Mouse (Mus musculus): Measurements from ENCODE around the gene Sbk1. TPM values are rescaled to one million over a fixed set of nuclear protein-coding genes. Genes with fewer than 3 reads are reported as not detected.
"Not testable (repeated sequence)": the region's sequence is repeated elsewhere in the genome, so short reads cannot be mapped to it uniquely, and the experiment has no call there.

Gene Sbk1
- total RNA-seq, 2 experiments from 2014 or later, result 396 to 420 TPM

GRCm38 (mm10) chr7:126261823-126262222 is 10.6 kb upstream of the Sbk1 start:
- no peak for DNase-seq
- intact Hi-C loops (cut with DNase I), result loop anchor here (5.0 kb wide), 2 partner anchors 35 to 115 kb away; partner anchors contain the start of gene Spns1

DNA sequence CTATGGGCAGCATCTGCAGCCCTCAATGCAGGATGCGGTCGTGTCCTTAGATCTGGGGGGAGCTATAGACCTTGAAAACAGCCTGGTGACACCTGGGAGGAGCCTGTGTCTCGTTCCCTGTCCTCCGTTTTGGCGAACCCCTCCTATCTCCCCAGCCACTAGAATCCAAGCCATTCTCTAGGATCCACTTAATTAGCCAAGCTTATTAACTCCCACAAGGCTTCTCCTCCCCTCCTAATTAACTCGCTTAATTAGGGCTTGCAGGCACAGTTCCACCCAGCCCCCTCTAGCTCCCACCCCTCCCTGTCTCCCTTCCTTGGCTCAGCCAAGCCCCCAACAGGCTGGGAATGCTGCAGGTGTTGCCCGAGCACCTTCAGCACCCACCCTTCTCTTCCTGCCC is 8.5 kb upstream of the Sbk1 start:
- intact Hi-C loops (cut with DNase I), result loop anchor here (5.0 kb wide), 2 partner anchors 33 to 113 kb away; partner anchors contain the start of gene Spns1
- no peak for DNase-seq

- peak; percentile 92 for DNase-seq
- intact Hi-C loops (cut with DNase I), result no loop called here
Measured at GRCm38 (mm10) chr7:126265949-126266348, 6.5 kb upstream of the Sbk1 start.

DNA sequence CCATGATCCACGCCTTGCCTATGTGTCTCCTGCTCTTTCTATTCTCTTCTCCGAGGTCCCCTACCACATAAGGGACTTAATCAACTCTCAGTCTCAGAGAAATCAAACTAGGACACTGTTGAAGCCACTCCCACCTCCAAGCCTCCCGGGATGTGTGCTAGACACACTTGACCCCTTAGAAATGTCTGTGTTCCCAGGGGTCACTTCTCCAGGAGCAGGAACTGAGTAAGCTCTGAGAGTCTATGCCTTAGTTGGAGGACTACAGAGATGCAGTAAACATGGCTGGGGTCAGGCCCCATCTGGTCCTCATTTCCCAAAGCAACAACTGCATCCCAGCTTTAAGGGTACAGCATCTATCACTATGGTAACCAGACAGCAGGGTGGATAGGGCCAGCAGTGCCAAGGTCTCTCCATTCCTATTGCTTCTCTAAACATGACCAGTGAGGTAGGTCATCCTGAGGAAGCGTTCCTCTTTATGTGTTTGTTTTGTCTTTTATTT is 6.0 kb upstream of the Sbk1 start:
- DNase-seq, result no peak
- intact Hi-C loops (cut with DNase I), result no loop called here

- DNase-seq, result no peak
- intact Hi-C loops (cut with DNase I), result no loop called here
Measured at GRCm38 (mm10) chr7:126267606-126268005, 4.8 kb upstream of the Sbk1 start.

DNA sequence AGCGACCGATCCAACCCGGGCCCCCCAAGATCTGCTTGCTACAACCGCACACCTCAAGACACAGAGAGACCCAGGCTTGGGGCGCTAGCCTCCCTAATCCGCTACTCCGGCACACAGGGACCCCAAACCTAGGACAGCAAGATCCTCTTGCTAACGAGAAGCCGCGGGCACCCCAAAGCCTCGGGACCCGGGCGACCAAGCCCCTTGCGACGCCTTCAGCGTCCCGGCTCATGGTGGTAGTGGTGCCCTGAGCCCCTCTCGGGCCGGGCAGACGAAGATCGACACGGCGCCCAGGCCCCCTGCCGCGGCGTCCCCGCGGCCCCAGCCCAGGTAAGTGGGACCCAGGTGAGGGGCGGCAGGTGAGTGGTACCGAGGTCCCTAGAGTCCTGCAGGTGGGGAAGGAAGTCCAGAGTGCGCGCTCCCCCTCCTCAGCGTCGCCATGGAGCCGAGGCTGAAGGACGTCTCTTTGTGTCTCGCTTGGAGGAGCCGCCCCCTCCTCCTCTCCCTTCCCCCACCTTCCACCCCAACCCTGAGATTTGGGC is 422 bp downstream of the Sbk1 start:
- intact Hi-C loops (cut with DNase I), result no loop called here
- peak; percentile 45 for DNase-seq

DNA sequence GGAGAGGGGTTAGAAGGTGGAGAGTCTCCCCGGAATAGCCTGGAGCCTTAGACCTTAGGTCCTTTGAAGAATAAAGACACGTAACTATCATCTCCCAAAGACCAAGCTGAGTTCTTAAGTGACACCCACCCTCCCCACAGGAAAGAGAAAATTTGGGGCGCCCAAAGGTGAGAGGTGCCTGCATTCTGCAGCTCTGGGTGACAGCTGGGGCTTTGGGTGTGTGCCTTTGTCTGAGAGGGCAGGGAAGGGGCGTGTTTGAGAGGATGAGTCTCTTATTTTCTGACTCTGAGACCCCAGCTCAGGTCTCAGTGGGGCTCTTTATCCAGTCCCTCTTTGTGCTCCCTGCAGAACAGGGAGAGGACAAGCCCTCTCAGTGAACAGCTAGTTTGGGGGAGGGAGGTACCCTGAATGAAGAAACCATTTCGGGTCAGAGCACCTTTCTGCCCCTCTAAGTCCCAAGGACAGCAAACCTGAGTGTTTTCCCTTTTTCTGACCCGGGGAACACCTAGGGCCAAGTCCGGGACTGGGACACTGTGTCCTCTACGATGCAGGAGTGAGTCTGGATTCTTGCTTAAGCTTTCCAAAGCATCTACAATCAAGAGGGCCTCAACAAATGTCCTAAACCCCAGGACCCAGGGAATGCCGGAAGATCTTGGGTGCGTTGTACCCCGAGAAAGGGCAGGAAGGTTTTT is 1.1 kb downstream of the Sbk1 start:
- intact Hi-C loops (cut with DNase I), result no loop called here
- DNase-seq, result no peak

GRCm38 (mm10) chr7:126274137-126274536 is 1.7 kb downstream of the Sbk1 start:
- no peak for DNase-seq
- intact Hi-C loops (cut with DNase I), result no loop called here

GRCm38 (mm10) chr7:126274626-126275025 is 2.2 kb downstream of the Sbk1 start:
- no peak for DNase-seq
- intact Hi-C loops (cut with DNase I), result no loop called here

- no peak for DNase-seq
- intact Hi-C loops (cut with DNase I), result no loop called here
Measured at GRCm38 (mm10) chr7:126275711-126276110, 3.3 kb downstream of the Sbk1 start.

DNA sequence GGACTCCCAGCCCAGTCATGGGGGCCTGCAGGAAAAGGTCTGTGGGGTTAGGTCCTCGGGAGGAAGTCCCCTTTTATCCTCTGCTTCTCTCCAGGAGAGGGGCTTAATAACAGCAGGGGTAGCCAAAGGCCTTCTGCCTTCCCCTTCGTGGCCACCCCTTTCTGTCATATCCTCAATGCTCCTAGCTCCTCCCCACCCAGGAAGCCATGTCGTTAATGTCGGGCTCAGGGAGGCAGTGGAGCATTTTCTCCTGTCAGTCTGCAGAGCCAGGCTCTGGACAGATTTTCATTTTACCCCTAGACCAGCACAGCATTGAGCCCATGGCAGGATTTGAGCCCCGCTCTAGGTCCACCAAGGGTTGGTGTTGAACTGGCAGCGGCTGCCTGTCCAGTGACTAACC is 3.9 kb downstream of the Sbk1 start:
- no peak for DNase-seq
- intact Hi-C loops (cut with DNase I), result no loop called here

DNA sequence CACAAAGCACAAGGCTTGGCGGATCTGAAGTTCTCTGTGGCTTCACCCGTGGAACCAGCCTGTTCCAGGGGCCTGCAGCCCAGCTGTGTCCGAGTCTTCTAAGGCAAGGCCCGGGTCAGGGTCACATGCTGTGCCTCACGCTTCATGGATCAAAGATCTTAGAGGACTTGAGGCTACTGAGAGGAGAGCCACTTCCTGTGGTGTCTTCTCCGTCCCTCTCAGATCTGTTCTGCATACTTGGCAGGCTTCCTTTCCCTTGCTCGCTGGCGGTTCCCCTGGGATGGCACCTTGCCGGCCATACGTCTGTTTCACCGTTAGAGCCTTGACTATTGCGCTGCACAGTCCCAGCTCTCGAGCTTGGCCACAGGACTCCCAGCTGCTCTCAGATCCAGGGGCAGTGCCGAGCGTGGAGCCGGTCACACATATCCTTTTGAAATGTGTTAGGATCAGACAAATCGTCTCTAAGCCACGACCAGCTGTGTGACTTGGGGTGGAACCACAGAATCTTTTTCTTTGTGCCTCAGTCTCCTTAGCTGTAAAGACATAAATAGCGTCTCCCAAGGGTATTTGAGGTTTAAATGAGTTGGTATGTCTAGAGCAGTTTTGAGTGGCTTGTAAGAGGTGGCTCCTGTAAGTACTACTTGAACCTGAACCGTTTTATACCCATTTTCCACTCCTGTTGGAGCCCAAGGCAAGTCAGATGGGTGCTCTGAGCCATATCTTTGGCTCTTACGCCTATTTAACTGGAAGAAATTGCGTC is 5.3 kb downstream of the Sbk1 start:
- DNase-seq, result no peak
- intact Hi-C loops (cut with DNase I), result no loop called here

GRCm38 (mm10) chr7:126278799-126279198 is 6.4 kb downstream of the Sbk1 start:
- no peak for DNase-seq
- intact Hi-C loops (cut with DNase I), result no loop called here

GRCm38 (mm10) chr7:126279774-126280482 is 7.5 kb downstream of the Sbk1 start:
- intact Hi-C loops (cut with DNase I), result no loop called here
- no peak for DNase-seq

DNA sequence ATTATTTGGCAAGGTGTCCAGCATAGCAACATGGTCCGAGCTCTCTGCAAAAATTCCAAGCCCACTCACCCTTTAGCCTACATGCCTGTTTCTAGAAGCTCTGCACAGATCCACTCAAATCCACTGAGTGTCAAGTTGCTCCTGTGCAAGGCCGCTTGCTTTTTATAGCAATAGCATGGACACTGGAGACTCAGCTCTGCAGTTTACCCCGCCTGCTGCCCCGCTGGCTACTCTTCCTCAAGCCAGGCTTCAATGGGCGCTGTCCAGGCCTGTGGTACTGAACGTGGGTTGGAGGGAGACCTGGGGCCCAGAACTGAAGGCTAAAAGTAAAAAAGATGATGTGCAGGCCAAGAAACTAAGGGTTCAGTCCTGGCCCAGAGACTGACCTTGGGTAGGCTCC is 8.3 kb downstream of the Sbk1 start:
- no peak for DNase-seq
- intact Hi-C loops (cut with DNase I), result no loop called here

- no peak for DNase-seq
- intact Hi-C loops (cut with DNase I), result no loop called here
Measured at GRCm38 (mm10) chr7:126281876-126282682, 9.7 kb downstream of the Sbk1 start.

DNA sequence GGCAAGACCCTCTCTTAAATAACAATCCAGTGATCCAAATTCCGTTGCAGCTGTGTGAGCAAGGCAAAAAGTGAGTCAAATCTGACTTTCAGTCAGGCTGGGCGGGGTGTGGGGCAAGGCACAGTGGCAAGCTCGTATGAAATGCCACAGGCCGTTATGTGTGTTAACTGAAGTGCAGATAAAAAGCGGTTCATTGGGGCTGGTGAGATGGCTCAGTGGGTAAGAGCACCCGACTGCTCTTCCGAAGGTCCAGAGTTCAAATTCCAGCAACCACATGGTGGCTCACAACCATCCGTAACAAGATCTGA is 10.2 kb downstream of the Sbk1 start:
- DNase-seq; intact Hi-C loops (cut with DNase I): not testable (repeated sequence)

- no peak for DNase-seq
- intact Hi-C loops (cut with DNase I), result no loop called here
Measured at GRCm38 (mm10) chr7:126284021-126284420, 11.6 kb downstream of the Sbk1 start.

GRCm38 (mm10) chr7:126284441-126284840 is 12.0 kb downstream of the Sbk1 start:
- intact Hi-C loops (cut with DNase I), result no loop called here
- DNase-seq, result no peak

DNA sequence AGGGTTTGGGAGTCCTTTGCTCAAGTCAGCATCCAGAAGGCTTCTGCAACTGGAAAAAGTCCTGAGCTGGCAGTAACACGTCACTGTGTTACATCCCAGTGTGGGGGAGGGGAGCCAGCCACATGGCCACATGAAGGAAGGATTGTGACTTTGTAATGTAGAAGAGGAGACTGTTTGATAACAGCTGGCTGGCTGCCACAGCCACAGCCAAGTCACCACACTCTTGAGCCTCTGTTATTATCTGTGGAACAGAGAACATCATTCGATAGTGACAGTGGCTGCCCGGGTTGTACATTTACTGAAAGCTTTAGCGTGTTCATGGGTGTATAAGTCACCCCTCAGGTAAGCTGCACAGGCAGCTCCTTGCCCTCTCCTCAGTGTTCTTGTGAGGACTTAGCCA is 12.4 kb downstream of the Sbk1 start:
- DNase-seq, result no peak
- intact Hi-C loops (cut with DNase I), result no loop called here

All from left cerebral cortex, postnatal 4 days (tissue).